Mouse (Mus musculus) CH12.LX (cell line): Measurements from ENCODE around the gene Dact3.

ENCODE experiments used
- CHD1 ChIP-seq: IDR thresholded peaks from 2 replicates; pipeline ENCODE4 v1.6.1; 2012; ENCODE audit warnings: low read depth, low read length, improper control_type of control experiment, inconsistent platforms
- CTCF ChIP-seq, 2 experiments: IDR thresholded peaks in 1 of 2; conservative IDR thresholded peaks in 1 of 2; 2 replicates each; pipeline ENCODE4 v1.5.1; 2011 to 2012; ENCODE audit warnings: low read depth in 2 of 2, low read length in 2 of 2, improper control_type of control experiment in 1 of 2, inconsistent platforms in 1 of 2, mild to moderate bottlenecking in 1 of 2, moderate library complexity in 1 of 2
- E2F4 ChIP-seq: IDR thresholded peaks from 2 replicates; pipeline ENCODE4 v1.6.1; 2011; ENCODE audit warnings: low read depth, low read length, improper control_type of control experiment; ENCODE audit not compliant: insufficient replicate concordance
- EP300 ChIP-seq: IDR thresholded peaks from 2 replicates; pipeline ENCODE4 v1.6.1; 2011; ENCODE audit warnings: low read length, improper control_type of control experiment
- ETS1 ChIP-seq: conservative IDR thresholded peaks from 2 replicates; pipeline ENCODE4 v1.6.1; 2012; ENCODE audit warnings: low read depth, mild to moderate bottlenecking, inconsistent platforms, low read length, improper control_type of control experiment, moderate library complexity
- MAX ChIP-seq: IDR thresholded peaks from 2 replicates; pipeline ENCODE4 v1.6.1; 2011; ENCODE audit warnings: low read length, improper control_type of control experiment
- MAZ ChIP-seq: IDR thresholded peaks from 2 replicates; pipeline ENCODE4 v1.6.1; 2012; ENCODE audit warnings: low read depth, mild to moderate bottlenecking, inconsistent platforms, low read length, improper control_type of control experiment, moderate library complexity
- POLR2A ChIP-seq: IDR thresholded peaks from 2 replicates; pipeline ENCODE4 v1.6.1; 2011; ENCODE audit warnings: low read depth, mild to moderate bottlenecking, improper control_type of control experiment, low read length
- ZMIZ1 ChIP-seq: IDR thresholded peaks from 2 replicates; pipeline ENCODE4 v1.6.1; 2012; ENCODE audit warnings: low read depth, mild to moderate bottlenecking, inconsistent platforms, low read length, improper control_type of control experiment

DNA sequence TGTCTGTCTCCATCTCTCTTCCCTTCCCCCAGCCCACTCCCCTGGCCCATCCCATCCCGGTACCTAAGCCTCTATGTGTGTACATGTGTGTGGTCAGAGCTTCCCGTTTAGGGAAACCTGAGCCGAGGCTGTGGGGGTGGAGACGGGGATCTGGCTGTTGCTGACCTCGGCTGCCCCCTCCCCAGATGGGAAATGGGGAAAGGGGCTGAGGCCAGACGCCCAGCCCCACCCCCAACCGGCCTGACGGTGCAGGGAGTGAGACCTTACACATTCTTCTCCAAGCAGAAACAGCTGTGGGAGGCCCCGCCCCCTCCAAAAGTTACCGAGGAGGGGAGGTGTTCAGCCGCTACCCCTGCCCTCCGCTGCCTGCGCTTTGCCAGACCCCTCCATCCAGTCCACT, 1.5 kb downstream of the Dact3 start:
- no peak for TF ChIP-seq CTCF (conservative IDR thresholded peaks at IDR 0.05 in 1 of 2, IDR thresholded peaks at IDR 0.05 in 1 of 2; ENCODE audit: low read depth in 2 of 2, low read length in 2 of 2)
- TF ChIP-seq E2F4: no peak
- TF ChIP-seq CHD1: no peak
- no peak for TF ChIP-seq POLR2A
- no peak for TF ChIP-seq MAX
- TF ChIP-seq ZMIZ1: no peak
- TF ChIP-seq MAZ: no peak
- TF ChIP-seq ETS1: no peak
- TF ChIP-seq EP300: no peak
